Mouse (Mus musculus): ENCODE results near the gene Olfr116. TPM values are rescaled to one million over a fixed set of nuclear protein-coding genes. Genes with fewer than 3 reads are reported as not detected.

Olfr116 gene
- not detected for total RNA-seq (2021)
- long read RNA-seq, experiment 1 = 0 reads
- long read RNA-seq, experiment 2 = 0 reads

DNA sequence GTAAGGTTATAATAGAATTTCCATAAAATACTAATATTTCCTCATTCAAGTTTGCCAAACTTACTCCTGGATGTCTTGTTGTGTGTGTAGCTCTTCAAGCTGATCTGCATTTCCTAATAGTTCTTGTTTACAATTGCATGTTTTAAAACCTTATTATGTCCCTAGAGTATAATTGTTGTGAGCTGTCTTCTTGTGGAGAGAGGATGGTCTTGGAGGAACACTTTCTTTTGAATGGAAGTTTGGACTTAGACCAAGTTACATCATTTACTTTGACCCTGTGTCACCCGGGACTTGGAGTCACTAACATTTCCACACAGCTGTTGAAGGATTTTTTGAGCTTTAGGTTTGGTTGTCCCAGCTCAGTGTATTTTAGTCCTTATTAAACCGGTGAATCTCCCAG is at the start of gene Olfr116, which contains the start of gene Olfr115:
Olfr116 (minus strand) TSS at position 191 of the 400 bp plus-strand sequence.
Olfr115 (minus strand) TSS at position 101 of the 400 bp plus-strand sequence.
- no peak for DNase-seq

- DNase-seq = no peak
Measured at GRCm38 (mm10) chr17:37666688-37667087, 39.7 kb upstream of the Olfr116 start, which contains the start of gene Olfr118. TSS of gene Olfr118 (plus strand) at chr17:37666988.

DNA sequence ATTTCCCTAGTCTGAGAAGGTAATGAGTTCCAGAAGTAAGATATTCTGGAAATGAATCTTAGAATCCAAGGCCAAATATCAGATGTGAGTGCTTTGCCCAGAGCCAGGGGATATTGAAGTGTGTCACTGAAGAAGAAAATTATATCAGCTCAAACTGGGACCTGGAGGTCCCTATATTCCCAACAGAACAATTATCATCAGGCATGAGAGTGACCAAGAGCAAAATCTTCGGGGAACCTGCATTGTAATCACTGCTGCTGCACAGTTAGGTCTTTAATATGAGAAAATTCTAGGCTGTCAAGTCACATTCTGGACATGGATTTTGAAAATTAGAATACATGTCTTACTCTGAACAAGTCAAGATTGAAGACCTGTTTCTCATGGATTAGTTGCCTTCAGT is 36.7 kb upstream of the Olfr116 start, which contains the start of gene Olfr117:
Olfr117 (minus strand) TSS at position 101 of the 400 bp plus-strand sequence.
- DNase-seq = no peak

DNA sequence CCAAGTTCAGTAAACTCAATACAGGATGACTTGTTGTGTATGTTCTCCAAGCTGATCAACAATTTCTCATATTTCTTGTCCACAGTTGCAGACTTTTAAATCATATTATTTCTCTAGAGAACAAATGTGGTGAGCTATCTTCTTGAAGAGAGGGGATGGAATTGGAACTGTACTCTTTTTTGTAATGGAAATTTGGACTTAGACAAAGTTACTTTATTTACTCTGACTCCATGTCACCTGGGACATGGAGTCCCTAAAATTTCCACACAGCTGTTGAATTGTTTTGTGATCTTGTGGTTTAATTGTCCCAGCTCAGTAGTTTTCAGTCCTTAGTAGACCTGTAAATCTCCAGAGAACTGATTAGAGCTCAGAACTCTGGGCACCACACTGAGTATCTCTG is 34.4 kb downstream of the Olfr116 start, which contains the start of gene Olfr114:
Olfr114 (minus strand) TSS at position 101 of the 400 bp plus-strand sequence.
- no peak for DNase-seq

GRCm38 (mm10) chr17:37577563-37577962 is 49.4 kb downstream of the Olfr116 start, which contains the start of gene Olfr113:
TSS of gene Olfr113 (minus strand) at chr17:37577663.
- DNase-seq = no peak

Other genes with a start within 250 kb of the Olfr116 start
- gene Olfr105-ps, start 248.2 kb downstream of the Olfr116 start, total RNA-seq (2021) = not detected
- not detected for gene Olfr106-ps, start 236.8 kb downstream of the Olfr116 start, total RNA-seq (2021)
- gene Olfr107, start 228.0 kb downstream of the Olfr116 start, total RNA-seq (2021) = not detected
- not detected for gene Olfr108, start 181.7 kb downstream of the Olfr116 start, total RNA-seq (2021)
- not detected for gene Olfr109, start 168.3 kb downstream of the Olfr116 start, total RNA-seq (2021)
- gene H2-M2, start 143.6 kb downstream of the Olfr116 start, total RNA-seq (2021) = not detected
- not detected for gene Olfr110, start 134.7 kb downstream of the Olfr116 start, total RNA-seq (2021)
- not detected for gene Olfr111, start 119.2 kb downstream of the Olfr116 start, total RNA-seq (2021)
- not detected for gene Olfr112, start 57.7 kb downstream of the Olfr116 start, total RNA-seq (2021)
- gene Olfr113, start 49.5 kb downstream of the Olfr116 start, total RNA-seq (2021) = not detected
- gene Olfr114, start 34.5 kb downstream of the Olfr116 start, total RNA-seq (2021) = not detected
- gene Olfr115, start 90 bp downstream of the Olfr116 start, total RNA-seq (2021) = under 1 TPM; 0.11 to 0.26 TPM
- gene Olfr117, start 36.6 kb upstream of the Olfr116 start, total RNA-seq (2021) = not detected
- gene Olfr118, start 39.8 kb upstream of the Olfr116 start, total RNA-seq (2021) = not detected
- gene Olfr119, start 69.4 kb upstream of the Olfr116 start, total RNA-seq (2021) = not detected
- not detected for gene Olfr120, start 94.6 kb upstream of the Olfr116 start, total RNA-seq (2021)
- gene Olfr121, start 121.7 kb upstream of the Olfr116 start, total RNA-seq (2021) = not detected
- gene Olfr122, start 141.4 kb upstream of the Olfr116 start, total RNA-seq (2021) = not detected
- gene Olfr123, start 166.3 kb upstream of the Olfr116 start, total RNA-seq (2021) = not detected
- gene Olfr124, start 172.7 kb upstream of the Olfr116 start, total RNA-seq (2021) = not detected
- gene Olfr125, start 205.8 kb upstream of the Olfr116 start, total RNA-seq (2021) = not detected
- not detected for gene Olfr126, start 220.3 kb upstream of the Olfr116 start, total RNA-seq (2021)

Measured in gastrocnemius, postnatal 10 days (tissue).